Mouse (Mus musculus) WW6 (cell line): ENCODE data around the gene Vnn3.

Experiments used
- DNase-seq: peaks from one replicate; pipeline ENCODE4 v3.0.0-alpha.2; 2013; ENCODE audit warnings: low read depth, low spot score

Vnn3 gene

DNA sequence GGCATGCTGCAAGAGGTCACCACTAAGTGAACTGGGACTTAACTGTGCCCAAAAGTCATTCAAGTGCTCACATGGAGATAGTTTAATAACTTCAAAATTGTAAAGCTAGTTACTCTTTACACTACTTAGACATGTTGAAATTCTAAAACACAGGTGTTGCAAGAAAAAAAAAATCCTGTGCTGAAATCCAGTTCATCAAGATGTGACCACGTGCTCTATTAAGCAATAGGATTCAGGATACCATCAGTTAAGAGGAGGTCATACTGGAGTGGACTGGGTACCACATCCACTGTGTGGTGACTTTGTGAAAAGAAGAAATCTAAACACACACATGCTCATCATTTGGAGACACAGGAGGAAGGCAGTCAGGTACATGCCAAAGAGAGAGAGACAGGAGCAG, 41.7 kb downstream of the Vnn3 start:
- no peak for DNase-seq

DNA sequence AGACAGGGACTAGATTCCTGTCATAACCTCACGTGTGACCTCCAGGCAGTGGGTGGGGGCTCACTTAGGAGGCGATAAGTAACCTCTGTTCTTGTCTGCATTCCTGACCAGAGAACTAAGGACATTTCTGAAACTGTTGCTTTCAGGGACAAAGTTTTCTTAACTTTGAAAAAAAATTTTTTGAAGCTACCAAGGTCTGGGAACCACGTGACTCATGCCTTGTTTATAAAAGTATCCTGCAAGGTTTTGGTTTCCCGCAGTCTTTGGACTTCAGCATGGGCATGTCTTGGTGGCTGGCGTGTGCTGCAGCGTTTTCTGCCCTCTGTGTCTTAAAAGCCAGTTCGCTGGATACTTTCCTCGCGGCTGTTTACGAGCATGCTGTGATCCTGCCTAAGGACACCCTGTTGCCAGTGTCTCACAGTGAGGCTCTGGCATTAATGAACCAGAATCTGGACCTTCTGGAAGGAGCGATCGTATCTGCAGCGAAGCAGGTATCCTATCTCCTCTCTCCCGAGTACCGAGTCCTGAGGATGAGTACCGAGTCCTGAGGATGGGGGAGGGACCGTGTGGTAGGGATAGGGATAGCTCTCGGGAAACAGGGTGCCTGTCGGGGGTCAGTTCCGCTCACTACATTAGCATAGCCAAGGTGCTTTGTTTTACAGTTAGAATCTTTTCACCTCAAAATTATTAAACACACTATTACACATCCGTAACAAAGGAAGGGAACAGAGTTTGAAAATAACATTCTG, 43.5 kb downstream of the Vnn3 start, which contains the start of gene Vnn1:
TSS of gene Vnn1 (plus strand) at position 88 of the 749 bp plus-strand sequence.
- no peak for DNase-seq

DNA sequence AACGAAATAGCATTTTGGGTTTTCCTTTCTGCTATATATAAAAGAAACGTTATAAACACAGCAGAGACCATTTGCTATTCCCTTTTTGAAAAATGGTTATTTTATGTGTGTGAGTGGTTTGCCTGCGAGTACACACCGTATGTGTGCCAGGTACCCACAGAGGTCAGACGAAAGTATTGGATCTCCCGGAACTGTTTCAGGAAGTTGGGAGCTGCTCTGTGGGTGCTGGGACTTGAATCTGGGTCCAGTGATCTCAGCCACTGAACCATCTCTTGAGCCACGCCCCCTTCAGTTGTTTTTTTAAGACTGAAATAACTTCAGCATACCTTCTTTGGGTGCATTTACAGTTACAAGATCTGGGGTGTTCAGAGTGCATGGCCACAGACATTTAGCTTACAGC, 44.1 kb downstream of the Vnn3 start:
- no peak for DNase-seq

DNA sequence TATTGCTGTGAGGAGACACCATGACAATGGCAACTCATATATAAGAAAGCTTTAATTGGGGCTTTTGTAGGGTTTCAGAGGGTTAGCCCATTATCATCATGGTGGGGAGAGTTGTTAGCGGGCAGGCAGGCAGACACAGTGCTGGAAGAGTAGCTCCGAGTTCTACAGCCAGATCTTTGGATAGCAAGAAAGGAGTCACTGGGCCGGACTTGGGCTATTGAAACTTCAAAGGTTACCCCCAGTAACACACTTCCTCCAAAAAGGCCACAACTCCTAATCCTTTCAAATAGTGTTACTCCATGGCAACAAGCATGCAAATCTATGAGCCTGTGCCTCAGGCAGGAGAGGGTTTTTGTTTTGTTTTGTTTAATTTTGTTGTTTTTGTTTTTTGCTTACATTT, 49.9 kb downstream of the Vnn3 start:
- no peak for DNase-seq

GRCm38 (mm10) chr10:23905661-23906060, 54.4 kb downstream of the Vnn3 start:
- DNase-seq, result no peak
